9 mouse cellular contexts compared by ENCODE assay signal in genomic region chr2:75763252-75763651, GRCm38 (mm10). TPM values are rescaled to one million over a fixed set of nuclear protein-coding genes. Genes with fewer than 3 reads are reported as not detected.
DNase-seq lines count a peak whose midpoint lies in the region; ATAC-seq and TF ChIP-seq lines count a peak whose summit lies in the region.
"Had no signal": no experiment of that assay in that cellular context is flagged by ENCODE, and none has a peak within 500 bp of the region (broad histone marks: within the 10 kb centered on the region; RNA-seq: fewer than 3 reads in every experiment).

No protein-coding gene starts in this region.

- no peak overlapping the region for H3K27ac ChIP-seq in intestine, postnatal 0 days (ENCODE audit: low read depth, low read length)
- H3K27ac ChIP-seq in hindbrain, embryonic 10.5 days, result no peak overlapping the region
- H3K27ac ChIP-seq: limb, embryonic 15.5 days had no signal

- WGBS in intestine, postnatal 0 days, result 33% methylated on average over 3 of the region's 3 CpGs
- 77% methylated on average over 3 of the region's 3 CpGs for WGBS in hindbrain, embryonic 10.5 days

- no peaks in the 10 kb centered on the region for H3K27me3 ChIP-seq in intestine, postnatal 0 days (replicated peaks; ENCODE audit: control insufficient read depth, insufficient read depth, low read length)
- no peaks in the 10 kb centered on the region for H3K27me3 ChIP-seq in hindbrain, embryonic 10.5 days (ENCODE audit: insufficient read depth, poor library complexity, severe bottlenecking)
- H3K27me3 ChIP-seq: limb, embryonic 15.5 days had no signal

- TF ChIP-seq CTCF in intestine, postnatal 0 days (IDR thresholded peaks at IDR 0.05; ENCODE audit: low read depth), result no peak

- H3K4me1 ChIP-seq in intestine, postnatal 0 days (replicated peaks; ENCODE audit: control insufficient read depth, insufficient read depth, low read length), result peaks cover 7% of the 10 kb centered on the region; the same call in 1 of the 2 replicates
- peaks cover 9% of the 10 kb centered on the region for H3K4me1 ChIP-seq in hindbrain, embryonic 10.5 days (replicated peaks)

- H3K4me2 ChIP-seq in intestine, postnatal 0 days (replicated peaks; ENCODE audit: low read depth), result no peak overlapping the region
- H3K4me2 ChIP-seq: limb, embryonic 15.5 days had no signal

- peak; percentile 55 to 72 for DNase-seq in adrenal gland, adult (ENCODE audit: inconsistent age in 2 of 2, low spot score in 1 of 2)
- no peak for DNase-seq in adrenal gland, postnatal 10 days
- DNase-seq in brain, adult 2 months (ENCODE audit: low read depth, low spot score), result peak; percentile 27
- peak; percentile 93 for DNase-seq in lung, postnatal 36 days
- no peak for DNase-seq in hindbrain, embryonic 10.5 days (ENCODE audit: low spot score)
- DNase-seq in cerebellum, adult 18-20 months, result no peak
- no peak for DNase-seq in cerebellum, adult 11 months

- H3K9me3 ChIP-seq in intestine, postnatal 0 days (ENCODE audit: control insufficient read depth), result no peaks in the 10 kb centered on the region
- no peaks in the 10 kb centered on the region for H3K9me3 ChIP-seq in hindbrain, embryonic 10.5 days
- H3K9me3 ChIP-seq: limb, embryonic 15.5 days had no signal

- H3K4me3 ChIP-seq in intestine, postnatal 0 days (ENCODE audit: low read depth, low read length), result no peak overlapping the region
- H3K4me3 ChIP-seq in hindbrain, embryonic 10.5 days, result no peak overlapping the region
- H3K4me3 ChIP-seq: limb, embryonic 15.5 days had no signal

- peak; percentile 53 for ATAC-seq in intestine, postnatal 0 days

- H3K9ac ChIP-seq in intestine, postnatal 0 days (ENCODE audit: low read depth, low read length), result no peak overlapping the region
- H3K9ac ChIP-seq: limb, embryonic 15.5 days had no signal

- no peaks in the 10 kb centered on the region for H3K36me3 ChIP-seq in intestine, postnatal 0 days (ENCODE audit: control insufficient read depth, insufficient read depth)
- H3K36me3 ChIP-seq in hindbrain, embryonic 10.5 days, result no peaks in the 10 kb centered on the region
- H3K36me3 ChIP-seq: limb, embryonic 15.5 days had no signal

RNA-seq across cellular contexts. Expression of gene Nfe2l2, which starts 58.8 kb away (rescaled TPM):
- total RNA-seq in adrenal gland, postnatal 10 days (2021), result 10 to 100 TPM; 79.2 to 94.0 TPM
- polyA plus RNA-seq in intestine, postnatal 0 days (2015; fragmentation: Nextera tagmentation; extraction: Ambion mirVana), result 93.6 and 98.0 TPM in 2 replicates
- 24.0 and 27.1 TPM in 2 replicates for polyA plus RNA-seq in hindbrain, embryonic 10.5 days (2016; fragmentation: Nextera tagmentation; extraction: Ambion mirVana)

Comparison
In these comparisons a context has a peak if more than half of its experiments do, and no peak if none do; other contexts are left out.
1. DNase-seq: peak in adrenal gland, adult (2 of 2), brain, adult 2 months (single experiment) and lung, postnatal 36 days (single experiment); none in adrenal gland, postnatal 10 days (single experiment), hindbrain, embryonic 10.5 days (single experiment), cerebellum, adult 18-20 months (0 of 2) and cerebellum, adult 11 months (single experiment).